ENCODE assay signal across 26 mouse cellular contexts in genomic region chr16:29934649-29935048, GRCm38 (mm10).
"Had no signal": no experiment of that assay in that cellular context is flagged by ENCODE, and none has a peak within 500 bp of the region (broad histone marks: within the 10 kb centered on the region; RNA-seq: fewer than 3 reads in every experiment).

No protein-coding gene starts in this region.

- H3K4me1 ChIP-seq: hindbrain, embryonic 10.5 days; hindbrain, embryonic 12.5 days; liver, embryonic 13.5 days; liver, embryonic 15.5 days had no signal

- ATAC-seq: forebrain, postnatal 0 days; hindbrain, embryonic 16.5 days; inflammation-experienced regulatory T-cells, adult 6 months had no signal

- DNase-seq: forebrain, postnatal 0 days; gastrocnemius, adult 2 months; gastrocnemius, postnatal 10 days; gastrocnemius, postnatal 25 days; heart, postnatal 14 days; heart, postnatal 36 days; kidney, adult 11 months; kidney, adult 2 months; kidney, postnatal 10 days; kidney, postnatal 25 days; kidney, postnatal 4 days; liver; liver, embryonic 13.5 days had no signal

- H3K9me3 ChIP-seq: heart, embryonic 13.5 days; heart, embryonic 15.5 days; hindbrain, embryonic 10.5 days; hindbrain, embryonic 12.5 days; limb, embryonic 10.5 days; limb, embryonic 12.5 days; liver, embryonic 13.5 days; liver, embryonic 15.5 days had no signal

- H3K4me2 ChIP-seq: heart, embryonic 11.5 days; heart, embryonic 13.5 days; heart, embryonic 15.5 days; hindbrain, embryonic 12.5 days; hindbrain, embryonic 14.5 days; limb, embryonic 12.5 days; liver, embryonic 13.5 days; liver, embryonic 15.5 days had no signal

- H3K36me3 ChIP-seq: heart, embryonic 13.5 days; heart, embryonic 15.5 days; hindbrain, embryonic 10.5 days; hindbrain, embryonic 12.5 days; limb, embryonic 10.5 days; limb, embryonic 12.5 days; liver, embryonic 13.5 days; liver, embryonic 15.5 days had no signal

- H3K27ac ChIP-seq: gastrocnemius, adult 2 months; heart, embryonic 13.5 days; heart, embryonic 15.5 days; hindbrain, embryonic 10.5 days; hindbrain, embryonic 12.5 days; hindbrain, embryonic 14.5 days; layer of hippocampus, adult 2 months; left cerebral cortex, adult 2 months; limb, embryonic 10.5 days; limb, embryonic 12.5 days; liver, embryonic 13.5 days; liver, embryonic 15.5 days had no signal

- H3K27me3 ChIP-seq: heart, embryonic 13.5 days; heart, embryonic 15.5 days; hindbrain, embryonic 12.5 days; liver, embryonic 13.5 days; liver, embryonic 15.5 days had no signal

- H3K9ac ChIP-seq: forebrain, postnatal 0 days; heart, embryonic 13.5 days; heart, embryonic 15.5 days; hindbrain, embryonic 12.5 days; hindbrain, embryonic 14.5 days; limb, embryonic 12.5 days; liver, embryonic 13.5 days; liver, embryonic 15.5 days had no signal

- H3K4me3 ChIP-seq: gastrocnemius, adult 2 months; heart, embryonic 13.5 days; heart, embryonic 15.5 days; hindbrain, embryonic 10.5 days; hindbrain, embryonic 12.5 days; layer of hippocampus, adult 2 months; left cerebral cortex, adult 2 months; limb, embryonic 10.5 days; limb, embryonic 12.5 days; liver, embryonic 13.5 days; liver, embryonic 15.5 days had no signal
